Mouse (Mus musculus) cerebellum, adult (tissue): ENCODE measurements around the gene Eef2kmt.
"Not testable (repeated sequence)": the region's sequence is repeated elsewhere in the genome, so short reads cannot be mapped to it uniquely, and the experiment has no call there.

ENCODE experiments used
- ATAC-seq: cut with Nextera tagmentation; 2 replicates; pipeline ENCODE4 v1.9.2; 2017; ENCODE audit warnings: mild to moderate bottlenecking, moderate library complexity, mixed read lengths; ENCODE audit not compliant: insufficient number of reproducible peaks, low FRiP score, low TSS enrichment

Gene Eef2kmt

GRCm38 (mm10) chr16:5255779-5256496, at the start of gene Eef2kmt:
Gene Eef2kmt (minus strand): TSS chr16:5255983.
- ATAC-seq, result peak; percentile 90

GRCm38 (mm10) chr16:5295238-5295637, 39.5 kb upstream of the Eef2kmt start:
- no peak for ATAC-seq

- ATAC-seq, result no peak
Observed at GRCm38 (mm10) chr16:5285376-5285775, 29.6 kb upstream of the Eef2kmt start.

GRCm38 (mm10) chr16:5282686-5283085, 26.9 kb upstream of the Eef2kmt start:
- no peak for ATAC-seq

- ATAC-seq, result no peak
Observed at GRCm38 (mm10) chr16:5279571-5280222, 23.9 kb upstream of the Eef2kmt start.

GRCm38 (mm10) chr16:5272371-5272770, 16.6 kb upstream of the Eef2kmt start:
- ATAC-seq, result no peak

- ATAC-seq, result no peak
Observed at GRCm38 (mm10) chr16:5271411-5272035, 15.7 kb upstream of the Eef2kmt start.

- ATAC-seq, result no peak
Observed at GRCm38 (mm10) chr16:5263926-5264325, 8.1 kb upstream of the Eef2kmt start.

GRCm38 (mm10) chr16:5263156-5263555, 7.4 kb upstream of the Eef2kmt start:
- no peak for ATAC-seq

- ATAC-seq, result no peak
Observed at GRCm38 (mm10) chr16:5255081-5255740, 572 bp downstream of the Eef2kmt start.

GRCm38 (mm10) chr16:5254346-5255025, 1.3 kb downstream of the Eef2kmt start:
- ATAC-seq, result 0 out of 2 replicates have a peak, but pooled peaks have one; percentile 38

GRCm38 (mm10) chr16:5252260-5252659, 3.5 kb downstream of the Eef2kmt start:
- ATAC-seq, result no peak

- ATAC-seq, result no peak
Observed at GRCm38 (mm10) chr16:5250891-5251290, 4.9 kb downstream of the Eef2kmt start.

GRCm38 (mm10) chr16:5244411-5244810, 11.4 kb downstream of the Eef2kmt start:
- no peak for ATAC-seq

GRCm38 (mm10) chr16:5242882-5243281, 12.9 kb downstream of the Eef2kmt start:
- ATAC-seq, result no peak

GRCm38 (mm10) chr16:5242355-5242754, 13.4 kb downstream of the Eef2kmt start:
- ATAC-seq, result no peak

GRCm38 (mm10) chr16:5233418-5234313, 22.1 kb downstream of the Eef2kmt start, which contains the start of gene Alg1:
Gene Alg1 (plus strand): TSS chr16:5233621.
- ATAC-seq, result peak; percentile 94

GRCm38 (mm10) chr16:5232982-5233381, 22.8 kb downstream of the Eef2kmt start:
- ATAC-seq, result 0 out of 2 replicates have a peak, but pooled peaks have one; percentile 11

GRCm38 (mm10) chr16:5228103-5228502, 27.7 kb downstream of the Eef2kmt start:
- not testable (repeated sequence) for ATAC-seq
